Mouse (Mus musculus) megakaryocyte, embryonic 14.5 days (primary cell): Measurements from ENCODE around the gene Arhgef19.

Source experiments
- FLI1 ChIP-seq: IDR thresholded peaks from 2 replicates; pipeline ENCODE4 v1.6.1; 2012; ENCODE audit warnings: low read length, inconsistent platforms, mixed read lengths
- GATA1 ChIP-seq: IDR thresholded peaks from 3 replicates; pipeline ENCODE4 v1.6.1; 2012; ENCODE audit warnings: mixed read lengths, low read length, inconsistent platforms, borderline replicate concordance

DNA sequence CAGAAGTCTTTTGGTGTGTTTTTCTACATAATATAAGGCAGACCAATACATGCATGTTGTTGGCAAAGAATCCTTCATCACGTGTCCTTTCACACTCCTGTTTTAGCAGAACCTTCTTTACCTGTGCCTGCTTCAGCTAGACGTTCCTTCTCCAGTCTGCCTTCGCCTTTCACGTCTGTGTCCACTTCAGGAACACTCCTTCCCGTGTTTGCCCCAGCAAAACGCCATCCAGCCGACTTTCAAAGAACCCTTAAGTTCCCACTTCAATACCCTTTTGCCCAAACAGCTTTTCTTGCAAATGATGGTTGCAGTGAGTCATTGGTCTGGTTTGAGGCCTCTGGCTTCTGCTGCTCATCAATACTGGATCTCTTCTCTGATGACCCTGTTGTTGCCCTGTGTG is 48.0 kb upstream of the Arhgef19 start:
- TF ChIP-seq FLI1 (no peak), GATA1 (no peak)
